Mouse (Mus musculus) liver, embryonic 14.5 days (tissue): Measurements from ENCODE around the gene Smad3.

ENCODE experiments used
- CTCF ChIP-seq: IDR thresholded peaks from 2 replicates; pipeline ENCODE4 v1.5.1; 2016; ENCODE audit warnings: antibody characterized with exemption, low read depth, control low read depth
- EP300 ChIP-seq: IDR thresholded peaks from 2 replicates; pipeline ENCODE4 v1.6.1; 2016; ENCODE audit warnings: antibody characterized with exemption, low read depth

DNA sequence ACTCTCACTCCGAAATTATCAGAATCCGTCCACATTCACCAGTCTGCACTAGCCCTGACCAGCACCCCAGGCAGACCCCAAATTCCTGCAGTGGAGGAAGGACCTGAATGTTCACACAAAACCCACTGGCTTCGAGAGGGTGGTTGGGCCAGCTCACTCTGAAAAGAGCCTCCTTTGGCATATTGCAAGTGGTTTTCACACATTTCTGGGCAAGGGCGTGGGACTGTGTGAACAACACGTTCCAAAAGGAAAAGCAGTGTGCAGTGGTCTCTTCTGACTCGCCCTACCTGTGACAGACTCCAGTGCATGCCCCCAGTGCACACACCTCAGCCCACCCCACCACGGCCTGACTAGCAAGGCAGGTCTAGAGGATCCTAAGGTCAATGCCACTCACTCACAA, 35.4 kb downstream of the Smad3 start:
- no peak for TF ChIP-seq CTCF
- no peak for TF ChIP-seq EP300
